Mouse (Mus musculus) telencephalon, adult 2 months (tissue): Measurements from ENCODE around the gene Ptger4.

Experiments used
- DNase-seq: peaks from one replicate; pipeline ENCODE4 v3.0.0-alpha.2; 2011; ENCODE audit warnings: low read depth, low spot score

Gene Ptger4

GRCm38 (mm10) chr15:5165121-5165773, 78.7 kb downstream of the Ptger4 start:
- DNase-seq: no peak

GRCm38 (mm10) chr15:5158827-5159226, 85.2 kb downstream of the Ptger4 start:
- DNase-seq: no peak

- DNase-seq: no peak
These were observed 86.6 kb downstream of the Ptger4 start for GRCm38 (mm10) chr15:5157386-5157785.
